Mouse (Mus musculus) erythroblast, embryonic 14.5 days (primary cell): ENCODE results near the gene Fam129c.

Source experiments
- GATA1 ChIP-seq: IDR thresholded peaks from 2 replicates; pipeline ENCODE4 v1.6.1; 2012; ENCODE audit warnings: low read length, inconsistent platforms, mixed read lengths
- TAL1 ChIP-seq: IDR thresholded peaks from 3 replicates; pipeline ENCODE4 v1.6.1; 2012; ENCODE audit warnings: low read length, inconsistent platforms, mixed read lengths

GRCm38 (mm10) chr8:71552770-71553169, 44.7 kb upstream of the Fam129c start:
- TF ChIP-seq GATA1 (no peak), TAL1 (no peak)
